Mouse (Mus musculus): ENCODE data around the gene Ube2o.

Gene Ube2o

GRCm38 (mm10) chr11:116580031-116580652, 1.1 kb downstream of the Ube2o start:
- Histone ChIP-seq H3K4me3 (replicated peaks; ENCODE audit: low read length) (peak overlapping the region; percentile 97), H3K36me3 (ENCODE audit: insufficient read depth, low read length) (peaks cover 23% of the 10 kb centered on the region), H3K27me3 (ENCODE audit: insufficient read depth, low read length) (no peaks in the 10 kb centered on the region; the same call in 1 of the 2 replicates), H3K4me1 (replicated peaks; ENCODE audit: low read depth, low read length) (peaks cover 57% of the 10 kb centered on the region), H3K9me3 (ENCODE audit: low read length) (no peaks in the 10 kb centered on the region)
- TF ChIP-seq NANOG (IDR thresholded peaks at IDR 0.05; ENCODE audit: borderline replicate concordance, low read length) = no peak
- no peak for TF ChIP-seq POU5F1 (IDR thresholded peaks at IDR 0.05; ENCODE audit: borderline replicate concordance, low read length)
- no peak for TF ChIP-seq CTCF (conservative IDR thresholded peaks at IDR 0.05; ENCODE audit: low read length)

DNA sequence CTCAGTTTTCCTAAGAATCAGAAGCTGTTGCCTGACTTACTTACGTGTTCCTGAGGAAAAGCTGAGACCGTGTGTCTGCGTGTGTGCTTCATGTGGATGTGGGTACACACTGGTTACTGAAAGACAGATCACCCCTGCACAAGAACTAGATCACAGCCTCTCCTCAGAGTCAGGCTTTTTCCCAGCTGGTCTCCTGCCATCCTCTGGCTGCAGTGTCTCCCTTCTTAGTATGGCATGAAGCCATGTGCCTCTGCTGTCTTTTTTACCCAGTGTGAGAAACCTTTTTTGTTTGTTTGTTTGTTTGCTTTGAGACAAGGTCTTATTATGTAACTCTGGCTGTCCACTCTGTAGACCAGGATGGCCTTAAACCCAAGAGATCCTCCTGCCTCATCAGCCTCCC, 2.0 kb downstream of the Ube2o start:
- TF ChIP-seq POU5F1 (IDR thresholded peaks at IDR 0.05; ENCODE audit: borderline replicate concordance, low read length) (no peak), NANOG (IDR thresholded peaks at IDR 0.05; ENCODE audit: borderline replicate concordance, low read length) (no peak), CTCF (conservative IDR thresholded peaks at IDR 0.05; ENCODE audit: low read length) (no peak)
- Histone ChIP-seq H3K4me3 (replicated peaks; ENCODE audit: low read length) (no peak overlapping the region), H3K27me3 (ENCODE audit: insufficient read depth, low read length) (no peaks in the 10 kb centered on the region; the same call in 1 of the 2 replicates), H3K9me3 (ENCODE audit: low read length) (no peaks in the 10 kb centered on the region), H3K36me3 (ENCODE audit: insufficient read depth, low read length) (peaks cover 23% of the 10 kb centered on the region), H3K4me1 (replicated peaks; ENCODE audit: low read depth, low read length) (peaks cover 61% of the 10 kb centered on the region)

DNA sequence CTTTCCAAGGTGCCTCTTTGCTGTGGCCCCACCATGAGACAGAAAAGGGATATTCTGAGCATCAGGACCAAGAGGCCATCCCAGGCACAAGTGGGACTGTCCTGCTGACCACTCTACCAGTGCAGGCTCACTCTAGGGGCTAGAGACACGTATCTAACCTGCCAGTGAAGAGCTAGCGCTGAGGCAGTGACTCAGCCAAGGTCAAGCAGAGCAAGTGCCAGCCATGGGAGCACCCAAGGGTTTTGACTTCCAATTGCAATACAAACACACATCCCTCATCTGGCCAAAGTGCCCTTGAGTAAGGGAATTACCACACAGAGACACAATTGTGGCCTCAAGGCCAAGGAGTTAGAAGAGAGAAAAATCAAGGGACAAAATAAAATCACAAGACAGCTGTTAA, 5.9 kb downstream of the Ube2o start:
- TF ChIP-seq NANOG (IDR thresholded peaks at IDR 0.05; ENCODE audit: borderline replicate concordance, low read length) (no peak), CTCF (conservative IDR thresholded peaks at IDR 0.05; ENCODE audit: low read length) (no peak), POU5F1 (IDR thresholded peaks at IDR 0.05; ENCODE audit: borderline replicate concordance, low read length) (no peak)
- Histone ChIP-seq H3K4me3 (replicated peaks; ENCODE audit: low read length) (0 out of 2 replicates have a peak overlapping the region, but pooled peaks have one; percentile 3), H3K4me1 (replicated peaks; ENCODE audit: low read depth, low read length) (peaks cover 93% of the 10 kb centered on the region), H3K27me3 (ENCODE audit: insufficient read depth, low read length) (no peaks in the 10 kb centered on the region; the same call in 1 of the 2 replicates), H3K36me3 (ENCODE audit: insufficient read depth, low read length) (peaks cover 48% of the 10 kb centered on the region), H3K9me3 (ENCODE audit: low read length) (no peaks in the 10 kb centered on the region)

DNA sequence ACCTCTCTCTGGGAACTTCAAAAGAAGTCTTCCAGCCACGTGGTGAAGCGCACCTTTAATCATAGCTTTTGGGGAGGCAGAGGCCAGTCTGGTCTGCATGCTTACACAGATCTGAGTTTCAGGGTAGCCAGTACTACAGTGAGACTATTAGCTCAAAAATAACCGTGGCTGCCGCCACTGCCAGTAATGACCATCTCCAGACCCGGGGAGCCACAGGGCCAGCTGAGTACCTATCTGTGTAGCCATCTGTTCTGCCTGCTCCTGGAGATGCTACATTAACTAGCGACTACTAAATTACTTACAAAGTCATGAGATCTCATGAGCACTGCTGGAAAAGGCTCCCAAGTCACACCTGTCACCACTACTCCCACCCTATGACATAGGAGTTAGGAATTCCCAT, 6.3 kb downstream of the Ube2o start:
- no peaks in the 10 kb centered on the region; the same call in 1 of the 2 replicates for H3K27me3 ChIP-seq (ENCODE audit: insufficient read depth, low read length)
- H3K9me3 ChIP-seq (ENCODE audit: low read length) = no peaks in the 10 kb centered on the region

GRCm38 (mm10) chr11:116574486-116574885, 6.8 kb downstream of the Ube2o start:
- Histone ChIP-seq H3K4me1 (replicated peaks; ENCODE audit: low read depth, low read length) (peaks cover 93% of the 10 kb centered on the region), H3K4me3 (replicated peaks; ENCODE audit: low read length) (peak overlapping the region; percentile 18; the same call in 1 of the 2 replicates), H3K9me3 (ENCODE audit: low read length) (no peaks in the 10 kb centered on the region), H3K36me3 (ENCODE audit: insufficient read depth, low read length) (peaks cover 50% of the 10 kb centered on the region), H3K27me3 (ENCODE audit: insufficient read depth, low read length) (no peaks in the 10 kb centered on the region)
- no peak for TF ChIP-seq NANOG (IDR thresholded peaks at IDR 0.05; ENCODE audit: borderline replicate concordance, low read length)
- TF ChIP-seq CTCF (conservative IDR thresholded peaks at IDR 0.05; ENCODE audit: low read length) = no peak
- TF ChIP-seq POU5F1 (IDR thresholded peaks at IDR 0.05; ENCODE audit: borderline replicate concordance, low read length) = no peak

More for the DNA sequence above, 6.3 kb downstream of the Ube2o start:
- peaks cover 93% of the 10 kb centered on the region for H3K4me1 ChIP-seq (replicated peaks; ENCODE audit: low read depth, low read length)
- H3K36me3 ChIP-seq (ENCODE audit: insufficient read depth, low read length) = peaks cover 50% of the 10 kb centered on the region
- TF ChIP-seq CTCF (conservative IDR thresholded peaks at IDR 0.05; ENCODE audit: low read length) (no peak), POU5F1 (IDR thresholded peaks at IDR 0.05; ENCODE audit: borderline replicate concordance, low read length) (no peak), NANOG (IDR thresholded peaks at IDR 0.05; ENCODE audit: borderline replicate concordance, low read length) (no peak)
- H3K4me3 ChIP-seq (replicated peaks; ENCODE audit: low read length) = 0 out of 2 replicates have a peak overlapping the region, but pooled peaks have one; percentile 3

GRCm38 (mm10) chr11:116572756-116573543, 8.3 kb downstream of the Ube2o start:
- Histone ChIP-seq H3K4me3 (replicated peaks; ENCODE audit: low read length) (peak overlapping the region; percentile 50), H3K4me1 (replicated peaks; ENCODE audit: low read depth, low read length) (peaks cover 91% of the 10 kb centered on the region)
- TF ChIP-seq NANOG (IDR thresholded peaks at IDR 0.05; ENCODE audit: borderline replicate concordance, low read length) = no peak
- no peak for TF ChIP-seq CTCF (conservative IDR thresholded peaks at IDR 0.05; ENCODE audit: low read length)
- no peak for TF ChIP-seq POU5F1 (IDR thresholded peaks at IDR 0.05; ENCODE audit: borderline replicate concordance, low read length)

DNA sequence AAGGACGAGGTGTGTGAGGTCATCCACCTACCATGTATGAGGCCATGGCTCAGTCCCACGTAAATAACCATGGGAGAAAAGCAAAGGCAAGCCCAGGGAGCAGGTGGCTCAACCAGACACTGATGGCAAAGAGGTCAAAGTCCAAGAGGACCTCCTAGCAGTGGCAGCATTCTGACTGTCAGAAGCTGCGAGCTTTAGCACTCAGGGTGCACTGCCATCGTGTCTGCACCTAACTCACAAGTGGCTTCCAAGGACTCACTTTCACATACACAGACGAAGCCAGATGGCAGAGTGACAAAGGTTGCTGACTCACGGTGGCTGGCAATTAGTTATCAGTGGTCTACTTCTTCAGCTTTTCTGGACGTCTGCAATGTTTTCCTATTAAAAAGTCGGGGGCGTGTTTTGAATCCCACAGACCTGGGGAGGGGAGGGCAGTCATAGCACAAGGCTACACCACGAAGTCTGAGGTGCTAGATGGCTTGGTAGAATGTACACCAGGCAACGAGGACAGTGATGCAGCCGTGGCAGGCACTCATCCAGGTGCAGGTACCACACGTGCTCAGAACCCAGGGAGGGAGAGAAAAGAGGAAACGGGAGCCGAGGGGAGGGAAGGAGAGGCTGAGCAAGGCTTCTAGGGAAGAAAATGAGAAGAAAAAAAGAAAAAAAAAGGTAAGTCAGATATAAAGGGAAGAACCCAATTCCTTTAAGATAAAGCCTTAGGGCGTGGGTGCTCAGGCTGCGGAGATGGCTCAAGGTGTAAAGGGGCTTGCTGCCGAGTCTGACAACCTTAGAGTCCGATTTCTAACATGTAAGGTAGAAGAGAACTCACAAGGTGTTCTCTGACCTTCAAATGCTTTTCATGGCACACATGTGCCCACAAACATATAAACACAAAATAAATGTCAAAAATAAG, 9.2 kb downstream of the Ube2o start:
- H3K9me3 ChIP-seq (ENCODE audit: low read length) = no peaks in the 10 kb centered on the region
- TF ChIP-seq NANOG (IDR thresholded peaks at IDR 0.05; ENCODE audit: borderline replicate concordance, low read length) (no peak), POU5F1 (IDR thresholded peaks at IDR 0.05; ENCODE audit: borderline replicate concordance, low read length) (no peak), CTCF (conservative IDR thresholded peaks at IDR 0.05; ENCODE audit: low read length) (no peak)
- H3K36me3 ChIP-seq (ENCODE audit: insufficient read depth, low read length) = peaks cover 42% of the 10 kb centered on the region
- no peaks in the 10 kb centered on the region for H3K27me3 ChIP-seq (ENCODE audit: insufficient read depth, low read length)
- H3K4me1 ChIP-seq (replicated peaks; ENCODE audit: low read depth, low read length) = peaks cover 94% of the 10 kb centered on the region
- no peak overlapping the region for H3K4me3 ChIP-seq (replicated peaks; ENCODE audit: low read length)

More at GRCm38 (mm10) chr11:116572756-116573543, 8.3 kb downstream of the Ube2o start:
- no peaks in the 10 kb centered on the region for H3K9me3 ChIP-seq (ENCODE audit: low read length)
- no peaks in the 10 kb centered on the region for H3K27me3 ChIP-seq (ENCODE audit: insufficient read depth, low read length)
- peaks cover 36% of the 10 kb centered on the region for H3K36me3 ChIP-seq (ENCODE audit: insufficient read depth, low read length)

All from E14TG2a.4 (cell line).